Mouse (Mus musculus) heart, adult 11 months (tissue): ENCODE results near the gene Oprm1.
"Not testable (repeated sequence)": the region's sequence is repeated elsewhere in the genome, so short reads cannot be mapped to it uniquely, and the experiment has no call there.

Experiments used
- DNase-seq: peaks from one replicate; pipeline ENCODE4 v3.0.0; 2022

Oprm1 gene

DNA sequence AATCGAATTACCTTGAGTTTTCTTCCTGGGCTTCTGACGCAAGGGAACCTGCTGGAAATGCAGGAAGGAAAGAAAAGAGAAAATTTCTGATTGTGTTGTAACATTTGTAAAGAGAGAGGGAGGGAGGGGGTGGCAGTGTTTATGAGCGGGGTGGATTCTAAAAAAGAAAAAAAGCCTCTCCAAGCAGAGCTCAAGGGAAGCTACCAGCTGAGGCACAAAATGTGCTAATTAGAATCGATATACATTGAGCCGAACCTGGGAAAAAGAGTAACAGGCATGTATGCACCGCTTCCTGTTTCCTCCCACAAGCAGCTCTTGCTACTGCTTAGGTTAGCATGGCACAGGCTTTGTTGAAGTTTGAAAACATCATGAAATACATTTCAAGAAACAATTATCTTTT, 221.9 kb downstream of the Oprm1 start:
- DNase-seq = no peak

DNA sequence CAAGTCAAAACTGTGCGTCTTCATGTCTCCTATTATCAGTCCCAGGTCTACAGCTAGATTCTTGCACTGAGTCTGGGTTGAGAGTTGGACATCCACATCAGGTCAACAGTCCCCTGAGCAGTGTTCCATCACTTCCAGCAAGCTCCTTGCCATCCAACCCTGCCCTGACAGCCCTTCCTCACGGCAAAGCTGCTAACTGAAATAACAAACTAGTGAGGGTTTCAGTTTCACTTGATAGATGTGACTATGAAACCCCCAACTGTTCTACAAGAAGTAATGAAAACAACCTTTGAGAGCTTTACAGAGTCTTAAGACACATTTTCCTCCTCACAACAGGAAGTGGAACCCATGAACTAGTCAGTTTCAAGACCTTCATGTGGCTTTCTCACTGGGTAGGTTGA, 224.4 kb downstream of the Oprm1 start:
- DNase-seq = no peak

DNA sequence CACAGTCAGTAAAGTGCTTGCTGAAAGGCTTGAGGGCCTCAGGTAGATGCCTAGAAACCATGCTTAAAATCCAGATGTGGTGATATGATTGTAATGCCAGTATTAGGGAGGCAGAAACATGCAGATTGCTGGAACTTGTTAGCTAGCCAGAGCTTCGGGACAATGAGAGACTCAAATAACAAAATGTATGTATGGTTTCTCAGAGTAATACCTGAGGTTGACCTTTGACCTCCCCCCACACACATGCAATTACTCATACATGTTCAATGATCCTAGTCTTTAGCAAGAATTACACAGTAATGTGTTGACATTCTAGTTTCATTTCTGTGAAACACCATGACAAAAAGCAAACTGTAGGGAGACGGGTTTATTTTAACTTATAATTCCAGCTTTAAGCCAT, 225.1 kb downstream of the Oprm1 start:
- DNase-seq = no peak

DNA sequence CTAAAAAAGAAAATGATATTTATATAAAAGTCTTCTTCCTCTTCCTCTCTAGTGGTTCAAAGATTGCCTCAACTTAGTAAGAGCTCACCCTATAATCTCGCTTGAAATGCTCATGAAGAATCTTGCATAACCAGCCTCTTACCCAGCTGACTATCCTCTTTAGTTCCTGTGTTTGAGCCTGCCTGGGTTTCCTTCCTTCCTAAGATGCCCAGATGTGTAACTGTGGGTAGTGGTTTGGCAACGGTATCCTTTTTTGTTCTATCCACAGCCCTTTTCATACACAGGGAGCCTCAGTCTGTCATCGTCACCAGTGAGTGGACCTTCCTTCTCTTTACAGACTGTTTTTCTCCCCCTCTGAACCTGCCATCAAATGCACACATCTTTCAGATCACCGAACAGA, 227.9 kb downstream of the Oprm1 start:
- DNase-seq = no peak

DNA sequence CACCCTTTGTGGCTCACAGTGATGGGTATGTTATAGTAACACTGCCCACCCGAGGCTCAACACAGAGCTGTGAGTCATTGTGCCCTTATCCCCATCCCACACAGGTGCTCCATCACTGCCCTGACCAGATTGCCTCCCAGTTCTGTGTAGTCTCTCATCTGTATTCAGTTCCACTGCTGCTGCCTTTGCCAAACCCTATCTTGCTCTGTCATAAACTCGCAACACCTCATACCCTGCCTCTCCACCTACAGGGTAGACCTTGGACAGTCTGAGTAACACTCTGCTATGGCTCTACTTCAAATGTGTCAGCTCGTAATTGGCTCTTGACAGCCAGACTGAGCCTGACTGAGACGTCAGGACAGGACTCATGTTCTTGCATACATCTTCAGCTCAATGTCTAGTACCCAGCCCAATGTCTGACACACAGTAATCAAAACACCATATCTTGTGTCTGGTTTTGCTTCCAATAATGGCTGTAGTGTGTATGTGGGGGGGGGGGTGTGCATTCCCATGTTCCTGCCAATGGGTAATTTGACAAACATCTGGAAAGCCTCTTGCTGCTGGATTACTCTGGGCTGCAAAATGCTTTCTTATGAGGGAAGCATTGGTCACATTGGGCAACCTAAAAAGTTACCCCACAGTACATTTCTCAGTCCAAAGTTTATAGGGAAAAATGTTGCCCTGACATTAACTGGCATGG, 229.2 kb downstream of the Oprm1 start:
- no peak for DNase-seq

DNA sequence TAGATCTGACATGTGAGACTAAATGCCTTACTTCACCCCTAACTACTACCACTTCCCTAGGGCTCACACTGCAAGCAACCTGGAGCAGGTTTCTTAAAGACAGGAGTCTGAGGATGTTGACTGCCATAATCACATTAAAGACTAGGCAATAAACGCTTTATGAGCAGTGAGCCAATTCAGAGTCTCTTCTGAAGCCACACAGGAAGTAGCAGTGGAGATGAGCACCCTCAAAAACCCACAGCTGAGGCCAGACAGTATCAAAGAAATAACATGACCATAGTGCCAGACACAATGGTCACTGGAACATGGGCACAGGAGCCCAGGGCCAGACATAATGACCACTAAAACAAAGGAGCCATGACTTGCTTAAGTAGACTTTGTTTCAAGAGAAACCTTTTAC, 230.2 kb downstream of the Oprm1 start:
- no peak for DNase-seq

DNA sequence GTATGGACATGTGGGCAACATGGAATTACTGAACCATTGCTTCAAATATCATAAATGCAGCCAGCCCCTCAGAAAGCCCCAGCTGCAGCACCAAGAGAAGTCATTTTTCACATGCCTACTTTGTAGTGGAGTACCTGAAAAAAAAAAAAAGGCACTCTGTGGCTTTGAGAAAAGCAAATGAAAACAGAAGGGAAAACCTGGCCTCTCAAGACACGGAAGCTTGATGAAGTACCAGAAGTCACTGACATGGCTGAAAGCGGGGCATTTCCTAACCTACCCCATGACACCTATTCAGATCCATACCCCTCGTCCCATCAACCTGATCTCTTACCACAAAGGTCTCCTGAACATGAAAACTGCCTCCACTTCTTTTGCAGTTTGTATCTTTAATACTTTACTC, 238.6 kb downstream of the Oprm1 start:
- DNase-seq = no peak

DNA sequence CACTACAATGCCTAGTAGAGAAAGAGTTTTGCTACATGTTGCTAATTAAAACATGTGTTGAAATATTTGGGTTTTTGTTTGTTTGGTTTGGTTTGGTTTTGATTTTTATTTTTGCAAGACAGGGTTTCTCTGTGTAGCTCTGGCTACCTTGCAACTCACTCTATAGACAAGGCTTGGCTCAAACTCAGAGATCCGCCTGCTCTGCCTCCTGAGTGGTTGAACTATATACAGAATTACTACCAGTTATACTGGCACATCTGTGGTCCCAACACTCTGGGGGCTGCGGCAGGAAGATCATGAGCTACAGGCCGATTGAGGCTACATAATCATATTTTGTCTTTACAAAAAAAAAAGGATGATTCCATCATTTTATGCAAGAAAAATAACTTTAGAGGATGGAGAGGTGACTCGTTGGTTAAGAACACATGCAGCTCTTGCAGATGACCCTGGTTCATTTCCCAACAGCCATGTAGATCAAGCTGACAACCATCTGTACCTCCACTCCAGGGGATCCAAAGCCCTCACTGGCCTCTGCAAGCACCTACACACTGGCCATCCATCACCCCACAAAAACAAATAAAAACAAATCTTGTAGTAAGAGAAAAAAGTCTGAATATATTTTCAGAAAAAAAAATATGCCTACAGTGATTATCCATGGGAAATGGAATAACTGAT, 240.4 kb downstream of the Oprm1 start:
- no peak for DNase-seq

DNA sequence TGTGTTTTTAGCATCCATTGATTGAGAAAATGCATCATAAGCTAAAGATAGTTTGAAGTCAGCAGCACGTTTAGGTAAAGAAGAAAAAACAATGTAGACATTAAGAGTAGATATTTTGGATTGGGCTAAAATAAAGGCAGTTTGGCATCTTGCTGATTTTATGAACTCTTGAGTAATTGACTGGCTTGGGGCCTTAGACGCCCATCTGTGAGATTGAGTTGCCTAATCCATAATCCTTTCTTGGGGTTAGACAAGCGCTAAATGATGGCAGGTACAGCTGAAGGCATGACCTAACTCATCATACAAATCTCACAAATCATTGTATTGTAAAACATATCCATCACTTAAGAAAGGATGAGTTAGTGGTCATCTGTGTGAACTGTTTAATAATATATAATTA, 241.0 kb downstream of the Oprm1 start:
- DNase-seq = no peak

DNA sequence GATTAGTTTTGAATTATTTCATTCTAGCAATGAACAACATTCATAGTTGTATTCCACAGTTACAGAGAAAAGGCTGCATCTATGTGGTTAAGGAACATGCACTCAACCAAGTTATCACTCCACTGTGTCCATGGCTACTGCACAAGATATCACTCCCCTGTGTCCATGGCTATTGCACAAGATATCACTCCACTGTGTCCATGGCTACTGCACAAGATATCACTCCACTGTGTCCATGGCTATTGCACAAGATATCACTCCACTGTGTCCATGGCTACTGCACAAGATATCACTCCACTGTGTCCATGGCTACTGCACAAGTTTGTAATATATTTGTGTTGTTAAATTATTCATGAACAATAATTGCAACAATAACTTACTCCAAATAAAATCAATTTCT, 245.6 kb downstream of the Oprm1 start:
- DNase-seq = not testable (repeated sequence)

DNA sequence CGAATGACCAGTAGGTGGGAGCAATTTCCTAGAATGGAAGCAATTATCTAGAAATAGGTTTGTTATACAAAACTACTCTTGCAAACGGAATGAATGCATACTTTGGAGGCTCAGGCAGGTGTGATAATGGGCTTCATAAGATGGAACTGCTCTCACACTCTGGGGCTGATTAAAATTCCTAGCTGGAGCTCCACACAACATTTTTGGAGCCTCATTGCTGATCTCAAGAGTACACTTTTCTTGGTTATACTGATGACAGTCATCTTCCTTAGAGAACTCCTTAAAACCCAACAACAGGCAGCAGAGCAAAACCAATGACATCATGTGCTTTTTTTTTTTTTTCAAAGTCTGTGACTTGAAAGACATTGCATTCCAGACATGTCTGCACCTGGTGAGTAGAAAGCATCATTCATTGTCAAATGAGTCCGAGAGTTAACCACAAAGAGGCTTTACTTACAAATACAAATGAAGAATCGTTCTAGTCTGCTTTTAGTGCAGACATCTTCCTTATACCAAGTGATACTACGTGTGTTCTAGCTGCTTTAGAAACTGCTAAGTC, 246.8 kb downstream of the Oprm1 start:
- DNase-seq = no peak

DNA sequence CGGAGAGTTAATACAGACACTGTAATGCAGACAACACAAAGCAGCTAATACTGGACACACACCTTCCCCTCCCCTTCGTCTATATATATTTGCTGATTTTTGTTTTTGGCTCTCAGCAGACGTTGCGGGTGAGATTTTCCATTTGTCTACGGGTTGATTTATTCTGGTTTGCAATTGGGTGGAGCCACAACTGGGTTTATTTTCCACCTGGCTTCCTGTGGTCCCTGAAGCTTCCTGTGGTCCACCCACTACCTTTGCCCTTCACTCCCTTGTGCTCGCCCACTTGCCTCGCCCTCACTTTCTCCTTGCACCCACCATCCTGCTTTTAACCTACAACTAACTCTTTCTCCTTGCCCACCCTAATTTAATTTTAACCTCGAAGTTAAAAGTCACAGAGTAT, 252.2 kb downstream of the Oprm1 start:
- DNase-seq = no peak

DNA sequence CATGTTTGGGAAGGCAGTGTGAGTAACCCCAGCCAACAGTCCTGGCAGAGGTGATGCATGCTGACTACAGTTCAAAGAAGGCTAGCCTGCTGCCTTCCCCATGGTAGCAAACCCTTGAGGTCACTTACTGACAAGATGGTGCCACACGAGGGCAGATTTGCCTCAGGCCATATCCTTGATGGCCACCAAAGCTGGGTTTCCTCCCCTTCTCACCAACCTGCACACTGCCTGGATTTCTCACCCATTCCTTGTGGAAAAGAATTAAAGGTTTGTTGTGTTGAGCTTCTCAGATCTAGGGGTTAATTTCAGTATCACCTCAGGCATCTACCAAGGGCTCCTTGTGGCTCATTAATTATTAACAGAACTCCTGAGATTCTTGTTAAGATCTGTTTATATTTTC, 256.9 kb downstream of the Oprm1 start:
- DNase-seq = no peak

DNA sequence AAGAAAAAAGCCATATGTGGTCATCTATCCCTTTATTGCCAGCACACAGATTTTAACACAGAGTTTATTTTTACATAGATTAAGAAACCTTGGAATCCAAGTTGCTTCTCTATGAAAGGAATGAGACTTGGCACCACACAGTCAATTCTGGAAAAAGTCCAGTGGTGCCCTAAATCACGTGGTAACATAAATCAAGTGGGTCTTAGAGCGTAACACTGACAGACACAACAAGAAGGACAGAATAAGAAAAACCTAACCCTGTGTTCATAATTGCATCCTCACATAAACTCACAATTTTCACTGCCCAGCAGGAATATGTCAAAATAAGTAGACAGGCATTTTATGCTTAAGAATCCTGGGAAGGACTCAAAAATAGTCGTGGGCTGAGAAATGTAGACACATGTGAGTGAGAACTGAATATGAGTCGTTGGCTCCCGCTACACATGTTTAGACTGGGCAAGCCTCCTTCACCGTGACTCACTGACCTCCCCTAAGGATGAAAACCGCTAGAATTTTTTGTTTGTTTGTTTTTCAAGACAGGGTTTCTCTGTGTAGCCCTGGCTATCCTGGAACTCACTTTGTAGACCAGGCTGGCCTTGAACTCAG, 261.6 kb downstream of the Oprm1 start:
- no peak for DNase-seq

DNA sequence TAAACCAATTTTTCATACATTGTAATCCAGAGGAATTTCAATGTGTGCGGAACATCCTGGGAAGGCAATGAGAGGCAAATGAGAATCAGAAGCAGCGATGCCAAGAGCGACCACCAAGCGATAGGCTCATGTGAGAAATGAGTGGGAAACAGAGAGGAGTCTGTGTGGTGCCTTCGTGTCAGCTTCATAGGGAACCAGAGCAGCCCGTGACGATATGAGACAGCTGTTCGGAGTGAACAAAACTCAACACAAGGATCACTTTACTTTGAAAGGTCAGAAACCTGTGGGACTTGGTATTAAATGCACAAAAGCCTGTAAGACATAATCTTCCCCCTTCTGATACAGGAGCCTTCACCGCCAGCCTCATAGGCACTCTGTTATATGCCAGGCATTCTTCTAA, 262.2 kb downstream of the Oprm1 start:
- DNase-seq = no peak

DNA sequence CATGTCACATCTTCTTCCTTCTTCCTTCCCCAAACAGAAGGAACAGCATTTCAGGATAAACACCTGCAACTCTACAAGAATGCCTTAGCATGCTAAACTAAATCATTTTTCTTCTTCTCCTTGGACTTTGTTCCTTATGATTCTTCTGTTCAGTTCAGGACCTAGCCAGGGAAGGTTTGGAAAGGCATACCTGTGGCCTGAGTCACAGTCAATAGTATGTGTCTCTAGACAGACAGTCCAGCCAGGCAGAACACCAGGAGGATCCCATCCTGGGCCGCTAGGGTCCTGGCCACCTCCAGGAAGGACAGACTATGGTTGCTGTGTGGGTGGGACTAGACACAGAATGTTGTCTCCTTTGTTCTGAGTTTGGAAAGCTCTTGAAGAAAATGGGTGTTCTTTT, 266.7 kb downstream of the Oprm1 start:
- no peak for DNase-seq

DNA sequence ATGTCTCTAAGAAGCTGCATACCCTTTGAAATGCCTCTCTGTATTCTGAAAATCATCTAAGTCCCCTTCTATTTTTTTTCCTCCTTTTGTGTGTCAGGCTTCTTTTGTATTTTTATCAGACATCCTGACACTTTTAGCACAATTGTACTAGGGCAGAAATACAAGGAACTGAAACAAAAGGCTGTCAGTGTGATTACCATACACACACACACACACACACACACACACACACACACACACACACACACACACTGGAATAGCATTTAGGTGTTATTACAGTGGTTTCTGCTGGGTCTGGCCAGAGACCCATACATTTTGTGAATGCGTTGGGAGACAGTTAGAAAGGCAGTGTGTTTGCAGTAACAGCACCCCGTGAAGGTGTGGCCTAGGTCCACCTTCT, 275.2 kb downstream of the Oprm1 start:
- DNase-seq = no peak

DNA sequence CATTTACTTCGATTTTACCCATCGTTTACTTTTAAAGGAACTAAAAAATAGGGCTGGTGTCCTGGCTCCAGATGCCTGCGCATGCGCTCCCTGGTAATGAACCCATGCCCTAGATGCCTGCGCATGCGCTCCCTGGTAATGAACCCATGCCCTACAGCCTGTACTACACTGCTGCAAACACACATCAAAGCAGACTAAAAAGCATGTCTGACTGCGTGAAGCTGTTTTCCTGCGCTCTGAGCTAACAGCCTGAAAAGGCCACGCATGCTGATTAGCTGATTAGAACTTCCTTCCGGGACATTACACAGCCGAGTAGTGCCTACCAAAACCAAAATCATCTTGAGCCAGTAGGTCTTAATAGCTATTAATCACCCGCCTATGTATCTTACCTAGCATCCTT, 277.2 kb downstream of the Oprm1 start:
- peak; percentile 90 for DNase-seq

DNA sequence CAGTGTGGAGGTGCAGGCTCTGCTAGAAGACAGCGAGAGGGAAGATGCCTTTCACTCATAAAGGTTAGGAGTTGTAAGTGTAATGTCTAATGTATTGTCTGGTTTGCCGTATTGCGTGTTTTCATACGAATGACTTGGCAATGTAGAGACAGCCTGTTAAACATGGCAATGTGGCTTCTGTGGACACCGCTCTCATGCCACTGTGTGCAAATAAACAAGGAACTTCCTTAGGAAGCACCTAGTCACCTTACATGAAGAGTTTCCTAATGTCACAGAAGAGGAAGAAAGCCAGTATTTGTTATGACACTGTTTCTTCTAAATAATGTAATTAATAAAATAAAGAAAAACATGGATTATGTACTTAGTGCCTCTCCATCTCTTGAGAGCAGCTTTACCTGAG, 278.9 kb downstream of the Oprm1 start:
- DNase-seq = no peak

DNA sequence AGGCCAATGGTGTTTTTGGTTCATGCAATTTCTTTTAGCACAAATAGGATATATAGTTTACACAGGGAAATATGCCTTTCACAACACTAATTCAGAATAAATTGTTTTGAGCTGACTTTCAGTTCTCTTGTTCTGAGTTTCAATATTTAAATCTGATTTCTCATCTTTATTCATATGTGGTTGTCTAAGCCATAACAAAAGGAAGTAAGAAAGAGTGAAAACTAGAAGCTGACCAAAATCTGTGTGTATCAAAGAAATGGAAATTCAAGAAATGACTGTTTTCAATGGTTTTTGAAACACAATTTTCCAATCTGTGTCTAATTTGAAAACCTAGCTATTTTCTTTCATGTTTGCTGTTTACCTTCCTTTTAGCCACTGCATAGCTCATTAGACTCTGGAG, 282.7 kb downstream of the Oprm1 start:
- DNase-seq = no peak

DNA sequence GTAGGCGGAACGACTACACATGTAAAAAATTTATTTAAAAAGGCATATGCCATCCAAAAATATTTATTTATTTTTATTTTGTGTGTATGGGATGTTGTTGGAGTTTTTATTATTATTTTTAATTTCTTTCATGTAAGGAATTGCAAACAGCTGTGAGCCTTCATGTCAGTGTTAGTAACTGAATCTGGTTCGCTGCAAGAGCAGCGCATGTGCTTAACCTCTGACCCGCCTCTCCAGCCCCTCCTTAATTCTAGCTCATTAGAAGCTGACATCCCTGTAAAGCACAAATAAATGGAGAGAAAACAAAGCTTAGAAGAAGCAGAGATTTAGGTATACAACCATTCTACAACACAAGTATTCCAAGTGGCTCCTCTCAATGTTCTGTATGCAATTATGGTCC, 285.6 kb downstream of the Oprm1 start:
- no peak for DNase-seq

DNA sequence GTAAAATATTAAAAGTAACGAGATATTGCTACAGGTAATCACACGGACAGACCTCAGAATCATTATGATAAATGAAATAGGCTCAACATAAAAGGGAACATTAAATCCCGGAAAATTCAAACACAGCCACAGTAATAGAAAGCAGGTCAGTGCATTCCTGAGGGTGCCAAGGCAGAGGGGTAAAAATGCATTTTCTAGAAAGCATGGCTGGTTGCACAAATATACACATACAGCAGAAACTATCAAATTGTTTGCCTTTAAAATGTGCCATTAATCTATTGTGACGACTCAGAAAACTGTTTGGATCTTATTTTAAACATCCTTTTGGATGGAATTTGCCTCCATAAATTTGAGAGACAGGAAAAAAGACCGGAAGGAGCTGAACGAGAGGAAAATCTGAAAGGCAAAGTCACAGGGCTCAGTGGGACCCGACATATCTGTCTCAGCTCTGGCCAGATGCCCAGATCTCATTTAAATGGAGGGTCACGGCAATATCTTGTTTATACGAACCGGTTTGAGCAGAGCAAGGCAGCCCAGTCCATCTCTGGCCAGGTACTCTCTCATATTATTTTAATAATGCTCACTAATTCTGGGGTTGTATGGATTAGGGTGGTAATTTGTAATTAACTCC, 289.1 kb downstream of the Oprm1 start:
- DNase-seq = no peak

DNA sequence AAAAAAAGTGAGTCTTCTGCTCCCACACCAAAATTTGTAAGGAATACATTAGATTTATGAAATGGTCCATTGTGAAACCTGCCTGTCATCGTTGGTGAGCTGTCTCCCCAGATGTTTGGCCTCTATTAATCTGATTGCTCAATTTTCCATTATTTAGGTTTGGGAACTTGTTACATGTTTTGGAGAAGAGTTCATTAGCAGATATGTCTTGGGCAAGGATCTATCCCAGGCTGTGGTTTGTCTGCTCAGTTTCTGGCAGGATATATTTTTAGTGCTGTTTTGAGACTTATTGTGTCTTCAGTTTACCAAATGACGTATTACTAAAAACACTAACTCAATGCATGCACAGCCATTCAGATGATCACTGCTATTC, 289.6 kb downstream of the Oprm1 start:
- no peak for DNase-seq

DNA sequence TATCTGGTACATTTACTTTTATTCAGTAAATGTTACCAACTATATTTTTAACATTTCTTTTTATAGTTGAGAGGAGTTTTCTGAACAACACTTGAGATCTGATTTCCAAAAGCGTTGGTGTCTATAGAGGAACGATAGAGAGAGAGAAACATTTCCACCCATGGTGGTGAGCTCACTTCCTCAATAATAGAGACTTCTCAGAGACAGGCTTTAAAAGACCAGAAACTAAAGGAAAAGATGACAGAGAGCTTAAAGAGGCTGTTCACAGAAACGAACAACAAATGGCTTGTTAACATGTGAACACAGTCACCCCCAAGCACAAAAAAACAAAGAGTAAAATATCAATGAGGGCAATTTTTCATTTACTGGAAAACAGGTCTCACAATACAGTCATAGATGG, 291.6 kb downstream of the Oprm1 start:
- no peak for DNase-seq
